Mouse (Mus musculus): Measurements from ENCODE around the gene Mymk. TPM values are rescaled to one million over a fixed set of nuclear protein-coding genes. Genes with fewer than 3 reads are reported as not detected.

Gene Mymk
- polyA plus RNA-seq, 1 experiment, result 0.35 TPM

DNA sequence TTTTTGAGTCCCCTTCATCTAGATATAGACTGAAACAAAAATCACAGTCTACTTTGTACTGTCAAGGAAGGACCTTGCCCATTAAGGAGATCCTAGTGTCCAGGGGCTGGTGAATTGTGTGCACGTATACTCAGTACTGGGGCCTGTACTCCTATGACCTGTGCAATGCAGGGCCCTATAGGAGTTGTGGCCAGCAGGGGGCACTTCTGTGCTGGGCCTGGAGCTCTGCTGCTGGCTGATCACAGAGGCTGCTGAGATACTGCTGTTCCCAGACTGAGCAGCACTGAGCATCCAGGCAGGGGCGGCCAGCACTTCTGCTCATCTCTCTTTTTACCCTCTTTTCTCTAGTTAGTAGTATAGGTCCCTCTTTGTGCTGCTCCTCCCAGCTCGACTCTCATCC, 28.5 kb downstream of the Mymk start:
- DNase-seq (ENCODE audit: low read depth, low spot score), result no peak
- 33% methylated on average over 3 of the region's 3 CpGs for WGBS

GRCm38 (mm10) chr2:27042131-27042844, 29.7 kb downstream of the Mymk start:
- DNase-seq (ENCODE audit: low read depth, low spot score), result no peak
- 67% methylated on average over 8 of the region's 8 CpGs for WGBS

DNA sequence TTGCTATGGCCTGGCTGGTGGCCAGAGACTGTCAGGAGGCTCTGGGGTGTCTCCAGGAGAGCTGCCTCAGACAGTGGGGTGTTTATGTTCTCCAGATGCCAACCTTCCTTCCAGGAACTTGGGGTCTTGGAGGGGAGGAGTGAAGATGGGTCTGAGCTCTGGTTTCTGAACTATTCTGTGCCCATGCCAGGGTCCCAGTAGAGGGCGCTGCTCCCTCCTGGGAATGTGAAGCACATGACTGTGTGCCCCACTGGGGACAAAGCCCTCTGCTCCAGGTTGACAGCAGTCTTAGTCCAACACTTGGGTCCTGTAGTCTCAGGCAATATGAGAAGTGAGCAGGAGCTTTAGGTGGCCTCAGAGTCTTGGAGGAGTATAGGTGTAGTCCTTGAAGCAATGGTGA, 32.7 kb downstream of the Mymk start:
- 18% methylated on average over 1 of the region's 1 CpGs for WGBS

GRCm38 (mm10) chr2:27038596-27038995, 33.4 kb downstream of the Mymk start:
- 1% methylated on average over 3 of the region's 3 CpGs for WGBS
- DNase-seq (ENCODE audit: low read depth, low spot score), result peak; percentile 32

More for the DNA sequence above, 32.7 kb downstream of the Mymk start:
- DNase-seq (ENCODE audit: low read depth, low spot score), result no peak

GRCm38 (mm10) chr2:27037008-27037407, 35.0 kb downstream of the Mymk start:
- 65% methylated on average over 4 of the region's 4 CpGs for WGBS
- DNase-seq (ENCODE audit: low read depth, low spot score), result no peak

DNA sequence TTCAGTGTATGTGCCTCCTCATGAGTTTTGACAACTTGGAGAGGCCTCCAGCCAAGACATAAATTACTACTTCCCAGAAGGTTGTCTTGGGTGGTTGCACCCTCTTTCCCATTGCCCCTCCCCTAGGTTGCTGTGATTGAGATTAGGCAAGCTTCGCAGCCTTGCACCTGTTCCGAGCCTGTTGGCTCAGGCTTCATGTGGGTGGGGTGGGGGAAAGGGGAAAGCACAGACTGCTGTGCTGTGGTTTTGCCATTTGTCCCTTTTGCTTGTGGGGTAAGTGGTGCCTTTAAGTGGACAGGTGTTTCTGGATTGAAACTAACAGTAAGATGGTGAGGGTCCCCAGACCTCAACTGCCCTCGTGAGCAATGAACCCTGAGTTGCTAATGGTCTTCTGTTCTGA, 36.0 kb downstream of the Mymk start:
- no peak for DNase-seq (ENCODE audit: low read depth, low spot score)
- 23% methylated on average over 3 of the region's 3 CpGs for WGBS

- 50% methylated on average over 2 of the region's 2 CpGs for WGBS
- no peak for DNase-seq (ENCODE audit: low read depth, low spot score)
These were observed 39.6 kb downstream of the Mymk start for GRCm38 (mm10) chr2:27032361-27032760.

DNA sequence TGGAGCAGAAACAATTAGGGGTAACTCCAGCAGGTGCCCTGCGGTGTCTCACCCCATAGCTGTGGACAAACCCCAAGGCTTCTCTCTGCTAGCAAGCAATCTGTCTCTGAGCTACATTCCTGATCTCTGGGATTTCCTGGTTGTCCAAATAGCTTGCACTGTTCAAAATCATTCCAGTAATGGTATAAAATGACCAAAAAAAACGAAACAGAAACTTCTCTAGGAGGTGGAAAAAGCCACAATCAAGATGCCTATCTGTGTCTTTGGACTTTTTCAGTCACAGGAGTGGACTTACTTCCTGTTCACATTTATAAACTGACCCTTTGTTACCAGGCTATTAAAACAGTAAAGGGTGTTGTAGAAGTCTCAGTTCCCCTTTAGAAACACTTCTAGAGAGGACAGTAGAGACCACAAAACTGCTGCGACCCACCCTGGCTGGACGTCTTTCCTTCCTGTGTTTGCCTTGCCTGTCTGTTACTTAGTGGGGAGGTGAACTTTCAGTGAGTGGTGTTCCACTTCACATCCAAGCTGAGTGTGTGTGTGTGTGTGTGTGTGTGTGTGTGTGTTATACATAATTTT, 43.5 kb downstream of the Mymk start:
- peak; percentile 27 for DNase-seq (ENCODE audit: low read depth, low spot score)
- 32% methylated on average over 4 of the region's 4 CpGs for WGBS

- 3% methylated on average over 38 of the region's 38 CpGs for WGBS
- DNase-seq (ENCODE audit: low read depth, low spot score), result peak; percentile 66
These were observed 44.2 kb downstream of the Mymk start, which contains the start of gene Slc2a6 for GRCm38 (mm10) chr2:27027618-27028436. Gene Slc2a6, minus strand, starts transcription at chr2:27027998.

DNA sequence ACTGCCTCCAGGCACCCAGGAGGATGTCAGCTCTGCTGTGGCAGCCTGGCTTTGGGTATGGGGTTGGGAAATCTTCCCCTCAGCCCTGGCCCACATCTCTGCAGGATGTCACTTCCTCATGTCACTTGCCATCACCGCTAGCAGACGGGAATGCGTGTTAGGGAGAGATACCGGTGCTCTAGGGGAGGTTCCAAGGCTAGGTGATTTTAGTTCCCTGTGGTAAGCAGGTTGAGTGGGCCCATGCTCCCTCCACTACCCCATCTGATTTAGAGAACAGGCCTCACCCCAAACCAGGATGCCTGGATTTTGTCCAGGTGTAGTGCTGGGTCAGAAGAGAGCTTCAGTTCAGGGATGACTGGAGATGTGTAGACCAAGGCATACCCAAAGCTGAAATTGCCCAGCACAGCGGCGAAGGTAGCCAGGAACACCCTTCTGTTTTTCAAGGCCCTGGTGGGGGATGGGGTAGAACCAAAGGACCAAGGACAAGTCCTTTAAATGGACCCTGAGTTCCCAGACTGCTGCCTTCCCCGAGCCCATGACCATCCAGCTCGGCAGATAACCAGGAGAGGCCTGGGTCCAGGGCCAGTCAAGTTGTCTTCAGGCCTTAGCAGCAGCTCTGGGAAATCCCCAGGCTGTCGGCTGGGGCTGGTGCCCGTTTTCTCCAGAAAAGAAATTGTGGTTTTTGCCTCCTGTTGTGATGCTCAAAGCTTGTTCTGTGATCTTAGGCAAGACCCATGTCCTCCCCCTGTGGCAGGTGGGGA, 44.9 kb downstream of the Mymk start:
- WGBS, result 67% methylated on average over 10 of the region's 10 CpGs
- DNase-seq (ENCODE audit: low read depth, low spot score), result no peak

- WGBS, result 96% methylated on average over 3 of the region's 3 CpGs
- no peak for DNase-seq (ENCODE audit: low read depth, low spot score)
These were observed 45.6 kb downstream of the Mymk start for GRCm38 (mm10) chr2:27026332-27026731.

- whole genome bisulfite sequencing, result 82% methylated on average over 3 of the region's 3 CpGs
- no peak for DNase-seq (ENCODE audit: low read depth, low spot score)
These were observed 46.4 kb downstream of the Mymk start for GRCm38 (mm10) chr2:27025545-27025944.

DNA sequence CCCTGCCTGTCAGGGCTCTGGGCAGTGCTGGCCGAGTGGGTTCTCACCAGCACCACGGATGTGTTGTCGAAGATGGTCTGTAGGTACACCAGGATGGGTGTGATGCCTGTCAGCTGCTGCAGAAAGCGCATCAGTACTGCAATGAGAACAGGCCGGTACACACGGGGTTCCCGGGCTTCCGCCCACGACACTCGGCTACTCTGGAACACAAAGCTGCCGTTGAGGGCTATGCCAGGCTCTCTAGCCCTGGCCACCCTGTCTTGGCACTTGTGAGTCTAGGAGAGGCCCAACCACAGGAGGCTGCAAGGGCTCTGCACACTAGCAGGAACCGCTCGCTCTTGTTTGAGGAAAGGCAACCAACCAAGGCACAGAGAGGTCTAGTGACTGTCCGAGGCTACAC, 47.8 kb downstream of the Mymk start:
- no peak for DNase-seq (ENCODE audit: low read depth, low spot score)
- WGBS, result 78% methylated on average over 14 of the region's 14 CpGs

DNA sequence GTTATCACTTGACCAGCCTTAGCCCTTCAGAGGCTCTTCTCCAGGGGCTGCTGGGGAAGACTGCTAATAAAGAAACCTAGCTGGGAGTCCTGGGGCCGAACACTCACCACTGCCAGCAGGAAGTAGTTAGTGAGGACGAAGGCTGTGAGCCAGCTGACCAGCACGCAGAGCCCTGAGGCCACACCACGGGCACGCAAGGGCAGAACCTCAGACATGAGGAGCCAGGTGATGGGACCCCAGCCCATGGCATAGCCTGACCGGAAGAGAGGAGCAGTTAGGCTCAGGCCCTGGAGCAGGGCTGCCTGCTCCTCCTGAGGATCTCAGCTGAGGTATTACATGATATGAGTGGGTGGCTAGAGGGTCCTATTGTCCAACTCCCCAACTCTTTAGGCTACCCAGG, 49.4 kb downstream of the Mymk start:
- DNase-seq (ENCODE audit: low read depth, low spot score), result no peak
- 55% methylated on average over 6 of the region's 6 CpGs for WGBS

- DNase-seq (ENCODE audit: low read depth, low spot score), result no peak
- WGBS, result 62% methylated on average over 1 of the region's 1 CpGs
These were observed 50.9 kb downstream of the Mymk start for GRCm38 (mm10) chr2:27021103-27021502.

DNA sequence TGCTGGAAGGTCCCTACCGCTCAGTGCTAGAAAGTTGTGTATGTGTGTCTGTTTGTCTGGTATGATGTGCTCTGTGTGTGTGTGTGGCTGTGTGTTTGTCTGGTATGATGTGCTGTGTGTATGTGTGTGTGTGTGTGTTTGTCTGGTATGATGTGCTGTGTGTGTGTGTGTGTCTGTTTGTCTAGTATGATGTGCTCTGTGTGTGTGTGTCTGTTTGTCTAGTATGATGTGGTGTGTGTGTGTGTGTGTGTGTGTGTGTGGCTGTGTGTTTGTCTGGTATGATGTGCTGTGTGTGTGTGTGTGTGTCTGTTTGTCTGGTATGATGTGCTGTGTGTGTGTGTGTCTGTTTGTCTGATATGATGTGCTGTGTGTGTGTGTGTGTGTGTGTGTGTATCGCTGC, 52.4 kb downstream of the Mymk start:
- no peak for DNase-seq (ENCODE audit: low read depth, low spot score)
- WGBS, result 89% methylated on average over 2 of the region's 2 CpGs

- DNase-seq (ENCODE audit: low read depth, low spot score), result peak; percentile 33
- 44% methylated on average over 5 of the region's 5 CpGs for WGBS
These were observed 54.2 kb downstream of the Mymk start for GRCm38 (mm10) chr2:27017802-27018201.
